Mouse (Mus musculus) C2C12 (cell line): ENCODE results near the gene Sec24a.

Experiments used
- CEBPB ChIP-seq: IDR thresholded peaks from one replicate; pipeline ENCODE4 v1.6.1; 2011; ENCODE audit warnings: low read depth, mild to moderate bottlenecking, control low read depth, moderate library complexity
- CTCF ChIP-seq: IDR thresholded peaks from one replicate; pipeline ENCODE4 v1.5.1; 2011; ENCODE audit not compliant: control insufficient read depth, insufficient read depth, insufficient read length
- MAX ChIP-seq: IDR thresholded peaks from one replicate; pipeline ENCODE4 v1.6.1; 2011; ENCODE audit warnings: mild to moderate bottlenecking, control low read depth
- USF1 ChIP-seq: IDR thresholded peaks from one replicate; pipeline ENCODE4 v1.6.1; 2011; ENCODE audit warnings: low read depth, mild to moderate bottlenecking, control low read depth, moderate library complexity

DNA sequence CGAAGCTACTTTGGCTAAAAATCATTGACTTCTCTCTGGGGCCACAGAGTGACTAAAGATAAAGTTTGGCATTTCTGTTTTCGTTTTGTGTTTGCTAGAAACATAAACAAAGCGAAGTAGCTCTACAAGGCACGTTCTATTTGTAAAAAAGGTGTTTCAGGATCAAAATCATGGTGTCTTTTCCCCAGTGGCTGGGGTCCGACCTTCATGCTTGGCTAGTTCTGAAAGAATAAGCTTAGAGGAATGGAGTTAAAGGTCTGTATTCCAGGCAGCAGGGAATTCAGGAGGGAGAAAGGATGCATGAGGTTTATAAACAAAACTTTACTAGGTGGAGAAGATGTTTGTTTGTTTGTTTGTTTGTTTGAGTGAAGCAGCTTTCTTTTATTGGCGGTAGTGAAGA is 74.1 kb downstream of the Sec24a start:
- TF ChIP-seq CTCF (no peak), MAX (no peak), CEBPB (no peak), USF1 (no peak)
